Mouse (Mus musculus) small intestine, adult 2 months (tissue): Measurements from ENCODE around the gene Izumo1.

Experiments used
- CTCF ChIP-seq: fragments of 200-500 bp; IDR thresholded peaks from 2 replicates; pipeline ENCODE4 v1.5.1; 2012; ENCODE audit warnings: low read depth, mild to moderate bottlenecking, control low read depth, inconsistent platforms, low read length, moderate library complexity, mixed read lengths; ENCODE audit not compliant: insufficient replicate concordance, insufficient read length; ENCODE audit errors: extremely low read depth
- POLR2A ChIP-seq: fragments of 200-500 bp; IDR thresholded peaks from 2 replicates; pipeline ENCODE4 v1.6.1; 2012; ENCODE audit warnings: low read depth, mild to moderate bottlenecking, control low read depth, inconsistent platforms, low read length, moderate library complexity

GRCm38 (mm10) chr7:45660746-45661478, 39.3 kb downstream of the Izumo1 start:
- TF ChIP-seq CTCF (no peak), POLR2A (no peak)
